Mouse (Mus musculus): ENCODE data around the gene Ddx25. TPM values are rescaled to one million over a fixed set of nuclear protein-coding genes. Genes with fewer than 3 reads are reported as not detected.

The Ddx25 gene
- total RNA-seq, 2 experiments from 2014 or later, result 13.6 to 14.3 TPM

- DNase-seq (ENCODE audit: low spot score in 2 of 2), result peak; percentile 19 to 28
- intact Hi-C loops (cut with DNase I), result no loop called here
These were observed 50.1 kb downstream of the Ddx25 start for GRCm38 (mm10) chr9:35508234-35508633.

DNA sequence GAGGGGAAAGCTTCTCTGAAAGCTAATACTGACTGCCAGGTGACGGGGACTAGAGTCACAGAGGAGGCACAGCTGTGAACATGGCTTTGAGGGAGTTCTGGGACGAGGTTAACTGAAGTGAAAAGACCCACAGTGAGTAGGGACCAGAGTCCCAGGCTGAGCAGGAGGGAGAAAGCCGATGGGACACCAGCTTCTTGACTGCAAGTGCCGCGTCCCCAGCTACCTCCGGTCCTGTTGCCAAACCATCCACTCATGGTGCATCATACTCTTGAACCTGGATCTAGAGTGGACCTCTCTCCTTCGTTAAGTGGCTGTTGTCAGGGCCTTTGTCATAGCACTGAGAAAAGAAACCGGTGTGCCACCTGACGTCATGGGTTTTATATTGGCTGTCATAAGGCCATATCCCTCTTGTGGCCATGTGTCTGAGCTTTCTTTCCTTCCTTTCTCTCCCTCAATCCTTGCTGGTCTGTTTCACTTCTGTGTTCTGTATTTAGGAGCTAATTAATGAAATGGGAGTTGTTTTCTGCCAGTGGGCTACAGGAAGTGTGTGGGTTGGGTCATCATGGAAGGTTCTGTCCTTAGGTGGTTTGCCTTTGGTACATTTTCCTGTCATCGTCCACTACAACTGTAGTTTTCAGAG is 55.8 kb downstream of the Ddx25 start:
- no peak for DNase-seq (ENCODE audit: low spot score in 2 of 2)
- intact Hi-C loops (cut with DNase I), result no loop called here

DNA sequence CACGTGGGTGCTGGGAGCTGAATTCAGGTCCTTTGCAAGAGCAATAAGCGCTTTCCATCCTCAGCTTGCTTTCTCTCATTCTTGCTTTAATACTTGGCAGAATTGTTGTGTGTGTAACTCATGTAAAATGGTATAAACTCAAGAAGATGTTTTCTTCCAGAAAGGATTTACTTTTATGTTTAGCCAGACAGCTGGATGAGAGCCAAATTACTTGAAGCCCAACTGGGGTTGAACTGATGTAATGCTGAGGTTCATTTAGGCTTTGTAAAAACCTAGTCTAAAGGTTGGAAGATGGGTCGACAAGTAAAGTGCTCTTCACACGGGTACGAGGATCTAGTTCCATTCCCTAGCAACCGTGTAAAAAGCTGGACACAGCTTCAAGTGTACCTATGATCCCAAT is 58.4 kb downstream of the Ddx25 start:
- intact Hi-C loops (cut with DNase I), result no loop called here
- DNase-seq (ENCODE audit: low spot score in 2 of 2), result no peak

DNA sequence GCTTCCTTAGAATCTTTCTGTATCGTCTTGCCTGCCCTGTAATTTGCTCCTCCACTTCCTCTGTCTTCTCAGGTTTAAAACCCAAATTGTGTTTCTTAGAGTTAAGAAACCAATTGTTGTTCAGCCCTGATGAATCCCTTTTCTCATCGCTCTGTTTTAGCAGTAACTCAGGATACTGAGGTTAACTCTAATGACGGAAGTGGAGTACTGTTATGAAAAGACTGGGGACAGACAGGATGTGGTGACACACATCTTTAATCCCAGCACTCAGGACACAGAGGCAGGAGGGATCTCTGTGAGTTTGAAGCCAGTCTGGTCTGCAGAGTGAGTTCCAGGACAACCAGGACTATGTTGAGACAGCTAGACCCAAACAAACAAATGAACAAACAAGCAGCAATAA is 62.9 kb downstream of the Ddx25 start:
- intact Hi-C loops (cut with DNase I), result no loop called here

DNA sequence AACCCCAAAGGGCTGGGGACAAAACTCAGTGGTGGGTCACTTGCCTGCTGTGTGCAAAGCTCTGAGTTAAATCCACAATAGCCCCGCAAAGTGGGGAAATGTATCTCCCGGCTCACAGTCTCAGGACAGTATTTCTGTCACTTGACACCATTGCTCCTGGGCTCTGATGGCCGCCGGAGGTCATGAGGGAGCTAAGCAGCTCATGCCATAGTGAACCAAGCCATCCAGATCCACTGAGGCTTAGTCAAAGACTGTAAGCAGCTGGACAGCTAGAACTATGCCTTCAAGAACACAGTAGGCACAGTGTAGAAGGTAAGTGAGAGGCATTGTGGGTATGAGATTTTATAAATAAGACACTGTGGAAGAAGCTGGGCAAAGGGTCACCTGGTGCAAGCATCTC is 63.4 kb downstream of the Ddx25 start:
- DNase-seq (ENCODE audit: low spot score in 2 of 2), result no peak
- intact Hi-C loops (cut with DNase I), result no loop called here

More for the DNA sequence above, 62.9 kb downstream of the Ddx25 start:
- no peak for DNase-seq (ENCODE audit: low spot score in 2 of 2)

DNA sequence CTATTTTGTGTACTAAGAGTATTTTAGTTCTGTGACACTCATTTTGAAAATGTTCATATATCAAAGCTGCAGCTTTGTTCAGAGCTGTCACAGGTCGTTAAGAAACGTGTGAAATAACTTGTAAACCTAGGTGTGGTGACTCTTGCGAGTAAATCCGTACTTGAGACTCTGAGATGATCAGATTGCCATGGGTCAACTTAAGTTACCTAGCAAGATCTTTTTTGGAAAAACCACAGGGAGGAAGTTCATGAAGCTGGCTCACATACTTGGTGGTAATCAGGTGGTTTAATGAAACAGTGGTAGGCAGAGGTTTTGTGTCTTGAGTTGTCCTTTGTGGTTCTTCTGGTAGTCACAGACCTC is 64.6 kb downstream of the Ddx25 start:
- intact Hi-C loops (cut with DNase I), result no loop called here
- no peak for DNase-seq (ENCODE audit: low spot score in 2 of 2)

GRCm38 (mm10) chr9:35493033-35493732 is 65.1 kb downstream of the Ddx25 start:
- DNase-seq (ENCODE audit: low spot score in 2 of 2), result no peak
- intact Hi-C loops (cut with DNase I), result no loop called here

DNA sequence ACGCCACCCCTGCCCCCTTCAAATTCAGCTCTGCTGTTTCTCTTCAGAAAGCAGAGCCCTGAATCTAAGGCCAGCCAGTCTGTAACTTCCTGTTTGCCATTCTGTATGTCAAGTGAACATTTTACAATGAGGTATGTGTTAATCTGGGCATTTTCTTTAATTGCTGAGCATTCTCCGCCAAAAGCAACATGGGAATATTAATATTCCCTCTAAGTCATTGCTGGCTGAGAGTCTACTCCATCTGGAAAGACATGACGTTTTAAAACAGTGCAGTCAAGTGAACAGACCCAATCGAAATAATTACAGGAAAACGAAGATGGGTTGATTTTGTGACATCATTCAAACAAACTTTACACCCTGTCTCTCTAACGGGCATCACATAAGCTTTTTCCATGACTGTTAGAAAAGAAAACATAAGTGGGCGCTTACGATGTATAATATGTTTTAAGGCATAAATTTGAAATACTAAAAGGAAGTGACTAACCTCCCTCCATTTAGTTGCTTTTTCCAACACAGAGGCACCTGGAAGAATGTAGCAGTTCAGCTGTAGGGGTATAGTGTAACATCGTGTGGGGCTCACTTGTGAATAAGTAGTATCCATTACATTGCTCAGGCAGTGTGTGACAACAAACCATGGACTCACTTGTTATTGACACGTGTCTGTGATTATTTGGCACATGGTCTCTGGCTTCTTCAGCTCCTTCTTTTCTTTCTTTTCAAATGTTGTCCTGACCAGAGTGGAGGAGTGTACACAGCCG is 67.0 kb downstream of the Ddx25 start:
- DNase-seq (ENCODE audit: low spot score in 2 of 2), result no peak
- intact Hi-C loops (cut with DNase I), result no loop called here

GRCm38 (mm10) chr9:35488496-35488895 is 69.8 kb downstream of the Ddx25 start:
- intact Hi-C loops (cut with DNase I), result no loop called here
- DNase-seq (ENCODE audit: low spot score in 2 of 2), result peak in 1 of 2 experiments; percentile 25

Other genes with a start within 250 kb of the Ddx25 start
- gene Cdon, start 137.4 kb downstream of the Ddx25 start, total RNA-seq (2021), result 1 to 10 TPM; 9.0 to 9.9 TPM
- not detected for gene Gm1113, start 40.3 kb downstream of the Ddx25 start, total RNA-seq (2021)
- gene Pus3, start 67 bp upstream of the Ddx25 start, total RNA-seq (2021), result 10 to 100 TPM; 10.6 to 11.1 TPM
- under 1 TPM; 0.59 to 0.64 TPM for gene Pate2, start 11.8 kb upstream of the Ddx25 start, total RNA-seq (2021)
- gene Hyls1, start 11.9 kb upstream of the Ddx25 start, total RNA-seq (2021), result 1 to 10 TPM; 7.3 to 8.8 TPM
- not detected for gene Pate4, start 53.4 kb upstream of the Ddx25 start, total RNA-seq (2021)
- not detected for gene Pate3, start 89.7 kb upstream of the Ddx25 start, total RNA-seq (2021)
- gene Pate1, start 128.9 kb upstream of the Ddx25 start, total RNA-seq (2021), result not detected
- not detected for gene Gm17677, start 182.5 kb upstream of the Ddx25 start, total RNA-seq (2021)
- gene Gm17727, start 219.6 kb upstream of the Ddx25 start, total RNA-seq (2021), result not detected
- gene Gm27235, start 231.6 kb upstream of the Ddx25 start, total RNA-seq (2021), result not detected
- gene D730048I06Rik, start 231.6 kb upstream of the Ddx25 start, total RNA-seq (2021), result not detected

All from left cerebral cortex, postnatal 14 days (tissue).